Mouse (Mus musculus): Measurements from ENCODE around the gene Sorbs1. TPM values are rescaled to one million over a fixed set of nuclear protein-coding genes. Genes with fewer than 3 reads are reported as not detected.
A peak's percentile ranks its signal among the peaks of the same experiment; 100 is the strongest.

Sorbs1 gene
- total RNA-seq, 2 experiments from 2014 or later = 604 to 684 TPM

DNA sequence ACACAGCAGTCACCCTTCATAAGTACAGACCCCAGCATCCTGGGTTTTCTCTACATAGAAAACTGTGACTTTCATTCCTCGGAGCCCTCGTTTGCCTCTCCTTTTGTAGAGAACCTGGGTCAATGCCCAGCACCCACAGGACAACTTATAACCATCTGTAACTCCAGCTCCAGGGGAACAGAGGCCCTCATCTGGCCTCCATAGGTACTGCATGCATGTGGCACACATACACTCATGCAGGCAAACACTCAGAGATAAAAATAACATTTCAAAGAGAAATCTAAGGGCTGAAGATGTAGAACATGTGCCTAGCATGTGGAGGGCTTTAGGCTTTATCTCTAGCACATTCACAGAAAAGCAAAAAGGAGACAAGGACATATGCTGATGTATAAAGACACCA lies 61.4 kb downstream of the Sorbs1 start:
- DNase-seq (ENCODE audit: low spot score) = no peak
- intact Hi-C loops (cut with DNase I) = no loop called here

DNA sequence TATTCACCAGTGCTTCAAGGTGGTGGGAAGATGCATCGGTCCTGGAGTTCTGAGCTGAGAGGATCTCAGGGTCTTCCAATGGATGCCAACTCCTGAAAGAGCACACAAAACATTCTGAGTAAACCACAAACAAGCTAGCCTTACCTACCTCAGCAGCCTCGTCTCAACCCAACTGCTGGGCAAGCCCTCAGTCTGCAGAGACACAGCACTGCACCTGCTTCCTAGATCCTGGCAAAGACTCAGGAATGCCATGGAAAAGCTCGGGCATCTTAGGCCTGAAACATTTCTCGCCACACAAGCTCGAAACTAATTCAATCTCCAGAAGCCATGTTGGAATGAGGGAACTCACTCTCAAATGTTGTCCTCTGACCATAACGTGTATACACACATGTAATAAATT lies 62.3 kb downstream of the Sorbs1 start:
- intact Hi-C loops (cut with DNase I) = no loop called here
- DNase-seq (ENCODE audit: low spot score) = no peak

DNA sequence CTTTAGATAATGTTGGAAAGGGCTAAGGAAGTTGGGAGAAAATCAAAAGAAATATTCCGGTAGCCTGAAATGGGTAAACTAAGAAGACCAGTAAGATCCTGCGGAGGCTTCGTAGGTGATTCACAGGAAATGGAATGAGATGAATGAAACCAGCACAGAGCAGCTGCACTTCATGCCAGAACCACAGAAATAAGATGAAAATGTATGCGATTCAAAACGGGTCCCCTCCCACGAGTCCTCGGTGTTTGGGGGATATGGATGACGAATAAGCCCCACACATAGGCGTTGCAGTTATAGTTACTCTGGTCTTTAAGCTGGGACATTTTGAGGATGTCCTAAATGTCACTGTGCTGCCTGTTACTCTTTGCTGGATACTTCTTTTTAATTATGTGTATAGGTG lies 67.1 kb downstream of the Sorbs1 start:
- no peak for DNase-seq (ENCODE audit: low spot score)
- intact Hi-C loops (cut with DNase I) = no loop called here

DNA sequence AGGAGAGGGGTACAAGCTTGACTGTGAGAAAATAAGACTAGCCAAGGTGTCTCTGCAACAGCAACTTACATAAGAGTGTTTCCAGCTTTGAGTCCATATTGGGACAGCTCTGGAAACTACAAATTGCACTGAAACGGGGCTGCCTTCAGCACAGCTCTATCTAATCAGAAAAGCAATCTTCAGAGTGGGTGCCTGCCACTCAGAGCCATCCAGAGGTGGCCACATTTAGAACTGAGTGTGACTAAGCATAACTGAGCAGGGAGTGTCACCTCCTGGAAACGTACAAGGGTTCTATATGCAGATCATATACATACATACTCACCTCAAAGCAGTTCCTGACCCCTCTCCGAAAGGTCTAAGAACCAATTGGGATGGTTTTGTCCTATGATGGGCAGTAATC lies 71.2 kb downstream of the Sorbs1 start:
- no peak for DNase-seq (ENCODE audit: low spot score)
- intact Hi-C loops (cut with DNase I) = no loop called here

DNA sequence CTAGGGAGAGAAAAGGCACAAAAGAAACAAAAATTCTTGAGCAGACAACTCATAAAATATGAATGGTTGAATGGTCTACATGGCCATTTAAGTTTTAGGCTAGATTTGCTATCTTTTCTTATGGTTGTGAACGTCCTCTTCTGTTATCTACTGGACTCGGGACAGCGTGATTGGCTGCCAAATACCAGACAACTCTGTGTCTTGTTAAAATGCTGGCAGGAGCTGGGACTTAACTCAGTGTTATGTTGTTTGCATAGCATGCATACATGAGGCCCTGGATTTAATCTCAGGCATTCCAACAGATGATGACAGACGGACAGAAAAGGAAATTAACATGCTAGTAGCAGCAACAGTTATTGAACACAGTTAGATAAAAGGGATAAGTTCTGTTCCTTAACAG lies 72.6 kb downstream of the Sorbs1 start:
- no peak for DNase-seq (ENCODE audit: low spot score)
- intact Hi-C loops (cut with DNase I) = no loop called here

DNA sequence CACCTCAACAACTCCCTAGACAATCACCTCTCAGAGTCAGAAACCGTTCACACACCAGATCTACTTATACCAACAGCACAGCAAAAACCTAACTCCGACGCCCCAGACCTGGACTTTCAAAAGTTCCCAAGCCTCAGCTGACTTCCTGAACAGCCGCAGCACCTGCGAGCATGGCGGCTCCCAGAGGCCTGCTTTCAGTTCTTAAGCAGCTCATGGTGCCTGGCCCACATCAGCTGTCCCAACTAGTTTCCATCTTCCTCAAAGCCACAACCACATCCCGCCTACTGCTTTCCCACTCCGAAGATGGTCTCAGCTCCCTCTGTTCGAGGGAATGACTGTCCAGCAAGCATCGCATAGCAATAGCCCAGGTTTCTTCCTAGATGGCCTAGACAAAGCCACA lies 74.7 kb downstream of the Sorbs1 start:
- DNase-seq (ENCODE audit: low spot score) = no peak
- intact Hi-C loops (cut with DNase I) = loop anchor here (5.0 kb wide), 1 partner anchor 58 kb away; no protein-coding TSS in a partner anchor

DNA sequence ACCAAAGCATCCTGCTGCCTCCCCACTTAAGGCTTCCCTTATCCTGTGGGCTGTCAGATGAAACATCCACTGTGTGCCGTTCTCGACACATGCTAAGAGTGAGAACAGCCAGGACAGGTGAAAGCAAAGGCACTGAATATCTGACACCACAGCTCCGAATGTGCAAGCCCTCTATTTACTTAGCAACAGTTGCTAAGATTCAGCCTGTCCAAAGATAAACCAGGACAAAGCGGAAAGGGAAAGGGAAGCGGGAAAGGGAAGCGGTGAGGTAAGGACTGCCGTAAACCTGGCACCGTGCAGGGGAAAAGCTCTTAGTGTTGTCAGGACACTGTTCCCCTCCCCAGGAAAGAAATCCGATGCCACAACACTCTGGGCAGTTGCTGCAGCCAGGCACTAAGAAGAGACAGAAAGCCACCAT lies 75.9 kb downstream of the Sorbs1 start:
- intact Hi-C loops (cut with DNase I) = loop anchor here (2.0 to 5.0 kb wide), 3 partner anchors 35 to 60 kb away; no protein-coding TSS in a partner anchor
- peak; percentile 55 for DNase-seq (ENCODE audit: low spot score)

DNA sequence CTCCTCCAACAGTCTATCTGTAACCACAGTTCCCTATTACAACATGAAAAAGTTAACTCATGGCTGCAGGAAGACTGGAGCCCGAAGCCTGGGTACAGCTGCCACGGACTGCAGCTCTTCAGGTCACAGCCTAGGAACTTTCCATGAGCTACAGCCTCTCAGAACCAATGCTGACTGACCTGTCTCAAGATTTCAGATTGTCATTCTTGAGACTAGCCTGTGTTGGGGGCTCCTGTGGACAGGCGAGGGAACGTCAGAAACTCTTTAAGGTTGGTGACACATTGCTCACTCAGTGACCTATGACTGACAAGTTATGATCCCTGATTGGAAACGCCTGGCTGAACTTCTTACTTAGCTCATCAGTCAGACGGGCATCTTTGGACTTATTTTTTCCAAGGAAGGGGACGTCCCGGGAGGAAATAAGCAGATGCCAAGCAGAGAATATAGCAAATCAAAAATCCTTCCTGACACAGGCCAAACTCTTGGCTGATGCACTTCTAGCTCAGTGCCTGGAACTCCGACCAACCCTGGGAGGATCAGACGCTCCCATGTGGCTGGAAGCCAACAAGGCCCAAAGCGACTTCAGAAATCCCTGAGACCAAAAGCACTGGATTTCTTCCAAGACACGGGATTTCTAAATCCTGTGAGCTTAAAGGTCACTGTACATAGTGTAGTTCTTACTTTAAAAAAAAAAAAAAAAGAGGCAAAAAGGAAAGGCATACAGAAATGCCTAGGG lies 76.9 kb downstream of the Sorbs1 start:
- intact Hi-C loops (cut with DNase I) = loop anchor here (2.0 to 5.0 kb wide), 3 partner anchors 36 to 61 kb away; no protein-coding TSS in a partner anchor
- peak; percentile 53 for DNase-seq (ENCODE audit: low spot score)

DNA sequence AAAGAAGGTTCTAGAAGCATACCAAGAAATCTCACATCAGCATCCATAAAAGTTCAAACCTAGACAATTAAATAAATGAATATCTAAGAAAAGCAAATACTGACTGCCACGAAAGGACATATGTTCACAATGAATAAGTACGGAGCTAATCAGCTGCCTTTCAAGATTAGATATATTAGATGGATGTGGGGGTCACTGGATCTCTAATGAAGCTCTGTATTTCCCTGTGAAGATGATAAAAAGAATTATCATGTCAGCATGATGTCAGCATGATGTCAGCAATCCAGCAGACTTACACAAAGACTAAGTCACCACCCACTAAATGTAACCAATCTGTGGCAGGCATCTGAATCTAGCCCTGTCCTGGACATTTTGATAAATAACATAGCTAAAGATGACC lies 77.8 kb downstream of the Sorbs1 start:
- intact Hi-C loops (cut with DNase I) = loop anchor here (2.0 to 5.0 kb wide), 4 partner anchors 37 to 77 kb away; partner anchors contain the start of gene Sorbs1
- DNase-seq (ENCODE audit: low spot score) = no peak

DNA sequence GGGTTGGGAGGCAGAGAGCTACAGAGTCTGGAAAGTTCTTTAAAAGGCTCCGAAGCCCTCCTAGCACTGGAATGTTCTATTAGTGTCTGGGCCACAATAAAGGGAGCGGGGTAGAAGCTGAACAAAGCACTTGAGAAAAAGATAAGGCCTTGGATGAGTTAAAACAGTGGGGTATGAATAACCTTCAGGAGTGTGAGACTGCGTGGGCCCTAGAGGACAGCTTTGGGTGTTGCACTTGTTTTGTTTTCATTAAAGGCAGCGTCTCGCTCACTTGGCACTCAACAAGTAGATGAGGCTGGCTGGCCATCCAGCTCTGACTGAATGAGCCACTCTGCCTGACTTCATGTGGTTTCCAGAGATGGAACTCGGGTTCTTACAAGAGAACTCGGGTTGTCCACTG lies 78.5 kb downstream of the Sorbs1 start:
- intact Hi-C loops (cut with DNase I) = loop anchor here (2.0 to 5.0 kb wide), 2 partner anchors 62 to 78 kb away; partner anchors contain the start of gene Sorbs1
- DNase-seq (ENCODE audit: low spot score) = peak; percentile 46

DNA sequence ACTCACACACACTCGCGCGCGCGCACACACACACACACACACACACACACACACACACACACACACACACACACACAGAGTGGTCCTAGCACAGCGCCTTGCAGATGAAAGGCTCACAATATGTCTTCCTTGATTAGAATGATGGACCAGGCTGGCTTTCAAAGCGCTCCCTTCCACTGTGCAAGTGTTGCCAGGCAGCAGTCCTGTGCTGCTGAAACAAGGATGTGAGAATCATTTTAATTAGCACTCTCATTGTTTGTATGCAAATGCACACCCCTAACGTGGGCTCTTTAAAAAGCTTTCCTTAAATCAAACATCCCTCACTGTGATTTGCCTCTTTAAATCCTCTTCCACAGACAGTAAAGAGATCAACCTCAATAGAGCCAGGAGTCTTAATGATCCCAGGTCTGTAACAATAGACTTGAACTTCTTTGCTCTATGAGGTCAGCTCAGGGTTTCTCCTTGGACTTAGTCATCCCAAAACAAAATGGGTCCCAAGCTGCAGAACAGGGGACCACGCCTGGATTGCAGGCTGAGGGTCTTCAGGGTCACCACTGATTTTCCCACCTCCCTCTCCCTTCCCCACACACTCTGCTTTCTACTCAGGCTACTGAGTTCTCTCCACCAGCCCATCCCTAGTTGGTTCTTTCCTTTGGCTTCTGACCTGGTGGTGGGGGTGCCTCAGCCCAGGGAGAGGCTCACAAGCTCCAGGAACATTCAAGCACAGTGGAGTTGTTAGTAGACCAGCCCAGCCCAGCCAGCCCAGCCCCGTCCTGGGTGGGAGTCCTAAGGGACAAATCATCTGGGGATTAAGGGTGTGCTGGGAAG lies 79.3 kb downstream of the Sorbs1 start:
- no peak for DNase-seq (ENCODE audit: low spot score)
- intact Hi-C loops (cut with DNase I) = loop anchor here (2.0 kb wide), 1 partner anchor 79 kb away; the partner anchor contains the start of gene Sorbs1

DNA sequence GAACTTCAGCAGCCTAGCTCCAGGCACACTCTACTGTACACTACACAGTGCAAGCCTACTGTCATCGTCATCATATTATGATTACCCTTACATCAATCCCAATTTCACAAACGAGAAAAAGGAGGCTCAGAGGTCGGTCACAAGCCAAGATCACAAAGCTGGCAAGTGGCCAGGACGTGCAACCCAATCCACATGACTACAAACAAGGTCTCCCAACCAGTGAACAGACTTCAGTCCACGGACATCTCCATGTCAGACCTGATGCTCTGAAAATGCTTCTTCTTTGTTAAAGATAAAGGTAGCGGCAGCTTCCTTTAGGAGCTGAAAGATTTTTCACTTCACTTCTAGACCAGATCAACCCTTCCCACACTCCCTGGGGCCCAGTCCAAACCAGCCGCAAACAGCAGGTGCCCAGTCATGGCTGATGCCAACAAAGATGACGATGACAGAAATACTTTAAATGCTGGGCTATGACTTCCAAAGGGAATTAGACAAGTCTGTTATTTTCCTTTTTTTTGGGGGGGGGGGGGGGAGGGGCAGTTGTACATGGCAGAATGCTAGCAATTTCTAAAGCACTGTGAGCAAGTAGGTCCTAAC lies 80.2 kb downstream of the Sorbs1 start:
- intact Hi-C loops (cut with DNase I) = no loop called here
- DNase-seq (ENCODE audit: low spot score) = no peak

DNA sequence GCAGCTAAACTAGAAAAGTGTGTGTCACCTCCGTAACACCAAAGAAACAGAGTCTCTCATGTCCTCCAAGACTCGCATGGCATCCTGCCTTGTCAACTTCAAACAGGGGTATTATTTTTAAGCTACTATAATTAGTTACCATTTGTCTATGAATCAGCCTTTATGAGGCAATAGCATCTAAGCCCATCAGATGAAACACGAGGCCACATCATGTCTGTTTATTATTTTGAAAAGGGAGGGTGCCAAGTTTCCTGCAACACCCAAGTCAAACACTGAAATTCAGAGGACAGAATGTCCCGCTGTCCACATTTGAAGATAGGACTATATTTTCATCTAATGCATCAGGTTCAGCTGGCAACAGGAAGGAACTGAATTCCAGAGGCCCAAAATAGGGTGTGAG lies 81.6 kb downstream of the Sorbs1 start:
- peak; percentile 50 for DNase-seq (ENCODE audit: low spot score)
- intact Hi-C loops (cut with DNase I) = no loop called here

DNA sequence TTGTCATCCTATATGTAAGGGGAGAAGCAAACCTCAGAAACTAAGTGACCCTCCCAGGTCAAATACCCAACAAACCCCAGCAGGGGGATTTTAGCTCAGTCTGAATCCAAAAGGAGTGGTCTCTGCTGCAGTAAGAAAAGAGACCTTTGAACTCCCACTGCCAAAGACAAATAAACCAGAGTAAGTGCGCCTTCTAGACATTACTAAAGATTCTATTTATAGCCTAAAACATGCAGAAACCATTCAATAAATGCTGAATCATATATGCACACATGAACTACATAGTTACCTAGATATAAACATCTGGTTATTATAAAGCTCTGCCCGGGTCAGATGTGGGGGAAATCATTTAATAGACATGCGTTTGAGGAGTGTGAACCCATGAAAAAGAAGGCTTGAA lies 84.0 kb downstream of the Sorbs1 start:
- intact Hi-C loops (cut with DNase I) = no loop called here
- no peak for DNase-seq (ENCODE audit: low spot score)

DNA sequence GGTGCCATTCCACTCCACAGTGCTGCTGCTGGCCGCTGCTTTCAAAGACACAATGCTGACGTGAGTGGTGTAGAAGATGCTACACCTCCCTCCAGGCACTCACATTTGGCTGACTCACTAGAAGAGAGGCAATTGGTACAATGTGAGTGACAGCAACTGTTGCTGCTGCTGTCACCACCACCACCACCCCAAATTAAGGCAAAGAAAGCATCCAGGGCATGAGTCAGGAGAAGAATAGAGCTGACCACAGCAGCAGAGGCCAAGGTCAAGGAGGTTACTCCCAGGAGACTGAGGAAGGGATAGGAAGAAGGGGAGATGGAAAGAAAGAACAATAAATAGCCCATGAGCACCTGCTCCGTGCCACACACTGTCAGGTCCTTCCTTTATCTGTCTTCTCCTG lies 84.4 kb downstream of the Sorbs1 start:
- intact Hi-C loops (cut with DNase I) = no loop called here
- DNase-seq (ENCODE audit: low spot score) = no peak

DNA sequence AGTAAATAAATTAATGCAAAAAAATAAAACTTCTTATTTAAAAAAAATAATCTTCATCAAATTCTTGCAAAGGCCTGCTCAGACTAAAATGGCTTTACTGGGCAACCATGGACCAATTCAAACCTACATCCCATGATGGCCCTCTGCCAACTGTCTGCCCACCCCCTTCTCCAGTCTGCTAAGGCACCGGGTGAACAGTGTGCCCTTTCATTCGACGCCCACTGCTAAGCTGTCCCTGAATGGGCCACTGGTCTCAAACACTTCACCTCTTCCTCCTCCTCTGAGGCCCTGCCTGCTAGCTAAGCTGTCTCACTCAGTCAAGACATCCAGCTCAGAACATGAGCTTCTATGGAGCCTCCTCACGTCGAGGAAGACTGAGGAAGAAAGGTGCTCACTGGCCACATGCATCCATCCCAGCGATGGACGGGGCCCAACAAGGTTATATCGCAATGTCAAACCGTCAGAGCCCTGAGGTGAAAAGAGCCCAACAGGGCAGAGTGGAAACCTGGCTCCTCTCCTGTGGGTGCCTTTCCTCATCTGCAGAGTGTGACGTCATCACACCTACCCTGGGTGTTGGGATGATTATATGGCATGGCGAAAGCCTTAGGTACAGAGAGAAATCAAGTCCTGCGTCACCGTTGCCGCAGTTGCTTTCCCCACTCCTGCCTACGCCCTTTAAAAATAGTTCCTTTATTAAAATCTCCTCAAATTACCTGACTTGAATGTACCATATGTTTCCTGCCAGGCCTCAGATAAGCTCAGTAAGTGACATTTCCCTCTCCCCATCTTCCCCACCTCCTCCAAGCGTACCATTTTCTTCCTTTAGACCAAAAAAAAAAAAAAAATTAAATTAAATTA lies 87.2 kb downstream of the Sorbs1 start:
- DNase-seq (ENCODE audit: low spot score) = no peak
- intact Hi-C loops (cut with DNase I) = no loop called here

DNA sequence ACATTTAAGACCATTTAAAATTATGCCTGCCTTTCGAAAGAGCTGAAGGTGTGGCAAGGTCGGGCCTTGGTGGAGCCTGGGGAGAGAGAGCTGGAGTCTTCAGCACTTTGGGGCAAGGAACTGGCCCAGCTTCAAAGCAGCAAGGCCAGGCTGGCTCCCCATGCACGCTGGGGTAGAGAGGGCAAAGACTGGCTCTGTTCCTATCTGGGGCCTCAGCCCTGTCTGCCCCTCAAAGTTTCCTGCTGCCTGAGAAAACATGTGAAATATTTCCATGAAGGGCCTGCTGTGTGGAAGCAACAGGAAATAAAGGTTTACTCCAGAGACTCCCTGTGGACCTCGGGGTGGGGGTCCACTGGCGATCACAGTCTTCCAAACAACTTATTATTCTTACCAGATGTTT lies 88.3 kb downstream of the Sorbs1 start:
- DNase-seq (ENCODE audit: low spot score) = no peak
- intact Hi-C loops (cut with DNase I) = no loop called here

DNA sequence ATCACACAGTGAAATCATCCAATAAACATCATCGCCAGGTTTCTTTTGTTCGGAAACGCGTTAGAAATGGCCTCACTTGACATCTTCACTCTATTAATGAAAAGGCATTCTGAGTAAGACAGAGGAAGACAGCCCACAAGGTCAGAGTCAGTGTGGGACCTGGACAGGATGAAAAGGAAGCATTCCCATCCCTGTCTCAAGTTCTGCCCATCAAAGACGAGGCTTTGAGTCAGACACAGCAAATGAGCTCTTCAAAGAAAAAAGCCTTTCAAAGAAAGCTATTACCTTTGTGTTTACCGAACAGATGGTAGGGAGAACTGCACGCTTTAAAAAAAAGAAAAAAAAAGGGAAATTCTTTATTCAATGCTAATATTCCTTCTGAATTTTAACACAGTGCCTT lies 92.5 kb downstream of the Sorbs1 start:
- no peak for DNase-seq (ENCODE audit: low spot score)
- intact Hi-C loops (cut with DNase I) = no loop called here

DNA sequence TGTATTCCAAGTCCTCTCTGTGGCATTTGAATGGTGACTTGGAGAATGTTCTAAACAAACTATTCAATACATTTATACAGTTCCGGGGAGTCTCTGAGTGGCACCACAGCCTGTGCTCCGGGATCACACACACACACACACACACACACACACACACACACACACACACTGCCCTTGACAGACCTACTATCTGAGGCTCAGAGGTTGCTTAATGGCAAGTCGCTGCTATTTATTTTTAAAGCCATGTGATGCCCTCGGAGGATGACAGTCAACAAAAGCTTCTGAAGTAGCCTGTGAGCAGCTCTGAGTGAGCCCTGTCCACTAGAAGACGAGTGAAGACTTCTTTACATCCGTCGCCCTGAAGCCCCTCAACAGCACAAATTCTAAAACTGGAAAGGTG lies 94.3 kb downstream of the Sorbs1 start:
- DNase-seq (ENCODE audit: low spot score) = no peak
- intact Hi-C loops (cut with DNase I) = no loop called here
